Mouse (Mus musculus) embryonic fibroblast, embryonic 13.5 days (primary cell): ENCODE data around the gene Map3k19.

Source experiments
- CTCF ChIP-seq: IDR thresholded peaks from 2 replicates; pipeline ENCODE4 v1.5.1; 2011; ENCODE audit warnings: mild to moderate bottlenecking, control low read depth, low read length, moderate library complexity, borderline replicate concordance; ENCODE audit not compliant: insufficient read depth
- POLR2A ChIP-seq: IDR thresholded peaks from 2 replicates; pipeline ENCODE4 v1.6.1; 2011; ENCODE audit warnings: low read depth, mild to moderate bottlenecking, control low read depth, low read length, moderate library complexity

DNA sequence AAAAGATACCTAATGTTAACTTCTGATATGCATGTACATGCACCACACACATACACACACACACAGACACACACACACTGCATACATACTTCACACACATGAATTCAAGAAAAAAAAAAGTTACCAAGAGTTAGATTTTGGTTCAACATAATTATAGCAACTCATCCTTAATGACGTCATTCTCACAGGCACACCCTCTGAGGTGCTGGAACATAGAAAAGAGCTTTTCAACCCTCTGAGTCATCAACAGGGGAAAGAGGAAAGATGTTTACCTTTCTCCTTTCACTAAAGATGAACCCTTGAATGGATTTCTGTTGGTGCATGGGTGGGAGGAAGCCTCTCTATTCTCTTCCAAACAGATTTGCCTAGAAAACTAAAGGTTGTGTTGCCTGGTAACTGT is 16.2 kb downstream of the Map3k19 start:
- TF ChIP-seq CTCF (no peak), POLR2A (no peak)
